Mouse (Mus musculus): ENCODE measurements around the gene Fabp3. TPM values are rescaled to one million over a fixed set of nuclear protein-coding genes. Genes with fewer than 3 reads are reported as not detected.

The Fabp3 gene
- polyA plus RNA-seq (2014; fragmentation: Nextera tagmentation; extraction: Ambion mirVana), result 15.7 and 16.0 TPM in 2 replicates

DNA sequence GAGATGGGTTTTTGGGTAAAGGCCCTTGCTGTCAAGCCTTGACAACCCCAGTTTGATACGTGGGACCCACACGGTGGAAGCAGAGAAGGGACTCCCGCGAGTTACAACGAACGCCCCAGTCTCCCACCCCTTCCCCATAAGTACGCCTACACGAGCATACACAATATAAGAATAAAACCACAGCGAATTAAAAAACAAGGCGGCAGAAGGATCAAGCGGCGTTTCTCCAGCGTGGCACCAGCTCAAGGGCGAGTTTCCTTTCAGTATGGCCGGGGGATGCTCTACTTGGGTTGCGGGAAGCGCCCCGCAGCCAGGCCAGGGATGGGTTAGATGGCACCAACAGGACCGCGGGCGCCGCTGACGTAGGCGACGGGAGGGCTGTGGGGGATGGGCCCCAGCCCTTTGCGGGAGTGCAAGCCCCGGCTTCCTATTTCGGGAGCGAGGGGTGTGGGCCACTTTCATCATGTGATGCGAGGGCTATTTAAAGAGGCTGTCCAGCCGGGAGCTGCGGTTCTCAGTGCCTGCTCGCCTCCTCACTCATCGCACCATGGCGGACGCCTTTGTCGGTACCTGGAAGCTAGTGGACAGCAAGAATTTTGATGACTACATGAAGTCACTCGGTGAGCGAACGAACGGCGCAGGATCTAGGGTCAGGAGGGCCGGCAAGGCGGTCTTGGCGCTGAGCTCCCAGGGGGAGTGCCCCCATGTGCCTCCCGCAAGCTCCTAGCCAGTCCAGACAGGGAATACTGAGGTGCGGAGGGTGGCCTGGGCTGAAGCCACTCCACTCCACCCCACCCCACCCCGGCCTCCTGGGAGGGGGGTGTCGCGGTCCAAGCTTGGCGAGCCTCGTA is at the start of gene Fabp3, which contains the start of gene Gm10570:
TSS of gene Fabp3 (plus strand) at position 365 of the 851 bp plus-strand sequence.
TSS of gene Gm10570 (minus strand) at position 444 of the 851 bp plus-strand sequence.
- Histone ChIP-seq H3K9me3 (ENCODE audit: control insufficient read depth, low read length) (no peaks in the 10 kb centered on the region), H3K4me1 (ENCODE audit: control insufficient read depth, insufficient read depth, low read length) (peaks cover 19% of the 10 kb centered on the region), H3K9ac (ENCODE audit: low read depth, low read length) (peak within 1 kb of the TSS; percentile 44; the same call in 1 of the 2 replicates), H3K4me2 (replicated peaks; ENCODE audit: low read depth, low read length) (peak within 1 kb of the TSS; percentile 93), H3K4me3 (ENCODE audit: low read length) (peak within 1 kb of the TSS; percentile 48), H3K27ac (ENCODE audit: low read depth, low read length) (no peak within 1 kb of the TSS), H3K27me3 (ENCODE audit: control insufficient read depth, insufficient read depth, low read length) (peaks cover 30% of the 10 kb centered on the region), H3K36me3 (ENCODE audit: control insufficient read depth, insufficient read depth, low read length) (no peaks in the 10 kb centered on the region; the same call in 1 of the 2 replicates)
- WGBS, result under 1% methylated on average over 52 of the region's 52 CpGs
- ATAC-seq (ENCODE audit: low FRiP score, low TSS enrichment), result peak; percentile 63

DNA sequence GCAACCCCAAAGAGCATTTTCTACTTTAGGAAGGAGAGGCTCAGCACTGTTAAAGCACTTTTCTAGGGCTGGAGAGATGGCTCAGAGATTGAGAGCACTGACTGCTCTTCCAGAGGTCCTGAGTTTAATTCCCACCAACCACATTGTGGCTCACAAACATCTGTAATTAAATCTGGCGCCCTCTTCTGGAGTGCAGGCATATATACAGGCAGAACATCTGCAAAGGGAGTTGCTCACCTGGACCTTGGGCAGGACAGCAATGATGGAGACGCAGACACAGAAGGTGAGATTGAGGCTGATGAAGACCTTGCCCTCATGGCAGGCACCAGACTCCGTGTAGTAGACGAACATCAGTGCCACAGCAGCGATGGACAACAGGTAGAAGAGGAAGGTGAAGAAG is 48.0 kb upstream of the Fabp3 start:
- H3K9me3 ChIP-seq (ENCODE audit: control insufficient read depth, low read length), result no peaks in the 10 kb centered on the region
- H3K4me2 ChIP-seq (replicated peaks; ENCODE audit: low read depth, low read length), result no peak overlapping the region
- H3K36me3 ChIP-seq (ENCODE audit: control insufficient read depth, insufficient read depth, low read length), result peaks cover 2% of the 10 kb centered on the region; the same call in 1 of the 2 replicates
- peaks cover 12% of the 10 kb centered on the region for H3K4me1 ChIP-seq (ENCODE audit: control insufficient read depth, insufficient read depth, low read length)
- 28% methylated on average over 5 of the region's 5 CpGs for WGBS
- no peak overlapping the region for H3K9ac ChIP-seq (ENCODE audit: low read depth, low read length)
- H3K27me3 ChIP-seq (ENCODE audit: control insufficient read depth, insufficient read depth, low read length), result no peaks in the 10 kb centered on the region
- H3K27ac ChIP-seq (ENCODE audit: low read depth, low read length), result no peak overlapping the region
- ATAC-seq (ENCODE audit: low FRiP score, low TSS enrichment), result no peak
- H3K4me3 ChIP-seq (ENCODE audit: low read length), result no peak overlapping the region

DNA sequence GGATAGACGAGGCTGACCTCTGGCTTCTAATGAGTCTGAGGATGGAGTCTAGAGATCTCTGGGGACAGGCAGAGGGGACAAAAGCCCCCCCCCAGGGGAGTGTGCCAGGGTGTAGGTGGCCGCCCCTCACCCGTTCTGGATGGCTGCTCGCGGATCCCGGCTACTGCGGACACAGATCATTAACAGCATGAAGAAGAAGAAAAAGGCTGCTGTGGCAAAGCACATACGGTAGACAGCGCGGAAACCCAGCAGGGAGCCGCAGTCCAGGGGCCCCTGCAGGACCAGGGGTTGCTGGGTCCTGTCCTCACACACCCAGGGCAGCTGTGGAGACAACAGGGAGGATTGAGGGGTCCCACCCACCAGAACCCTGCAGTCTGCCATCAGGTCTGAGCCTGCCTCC is 44.3 kb upstream of the Fabp3 start:
- H3K4me2 ChIP-seq (replicated peaks; ENCODE audit: low read depth, low read length), result peak overlapping the region; percentile 5; the same call in 1 of the 2 replicates

DNA sequence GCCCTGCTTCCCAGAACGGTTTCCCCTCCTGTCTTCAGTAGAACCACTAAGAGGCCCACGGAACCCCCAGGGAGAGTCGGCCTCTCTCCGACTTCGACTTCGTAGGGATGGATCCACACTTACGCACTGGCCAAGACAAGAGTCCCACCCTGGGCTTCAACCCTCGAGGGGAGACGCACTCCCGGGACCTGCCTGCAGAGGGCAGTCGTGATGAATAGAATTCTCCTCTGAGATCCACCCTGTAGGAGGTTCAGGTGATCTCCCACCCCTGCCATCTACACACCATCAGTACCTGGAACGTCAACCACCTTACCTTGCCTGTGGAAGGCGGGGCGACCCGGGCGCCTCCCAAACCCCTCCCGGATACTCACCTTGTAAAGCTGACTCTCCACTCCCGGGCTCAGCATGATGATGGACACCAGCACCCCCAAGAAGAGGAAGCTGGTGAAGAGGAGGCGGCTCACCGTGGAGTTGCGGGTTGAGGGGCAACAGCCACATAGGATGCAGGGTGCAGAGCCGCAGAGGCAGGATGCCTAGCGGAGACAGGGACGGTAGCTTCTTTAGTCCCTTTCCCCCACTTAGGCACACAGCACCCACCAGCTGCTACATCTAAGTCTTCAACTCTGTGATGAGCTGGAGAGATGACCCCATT is 43.6 kb upstream of the Fabp3 start:
- Histone ChIP-seq H3K4me3 (ENCODE audit: low read length) (no peak overlapping the region), H3K27me3 (ENCODE audit: control insufficient read depth, insufficient read depth, low read length) (no peaks in the 10 kb centered on the region), H3K9ac (ENCODE audit: low read depth, low read length) (no peak overlapping the region), H3K4me1 (ENCODE audit: control insufficient read depth, insufficient read depth, low read length) (peaks cover 12% of the 10 kb centered on the region), H3K27ac (ENCODE audit: low read depth, low read length) (no peak overlapping the region), H3K9me3 (ENCODE audit: control insufficient read depth, low read length) (no peaks in the 10 kb centered on the region), H3K36me3 (ENCODE audit: control insufficient read depth, insufficient read depth, low read length) (0 out of 2 replicates have a peak, but pooled peaks cover 2% of the 10 kb centered on the region), H3K4me2 (replicated peaks; ENCODE audit: low read depth, low read length) (peak overlapping the region; percentile 5; the same call in 1 of the 2 replicates)
- 21% methylated on average over 24 of the region's 24 CpGs for WGBS
- ATAC-seq (ENCODE audit: low FRiP score, low TSS enrichment), result peak; percentile 56

More for the DNA sequence above, 44.3 kb upstream of the Fabp3 start:
- Histone ChIP-seq H3K4me3 (ENCODE audit: low read length) (no peak overlapping the region), H3K36me3 (ENCODE audit: control insufficient read depth, insufficient read depth, low read length) (0 out of 2 replicates have a peak, but pooled peaks cover 2% of the 10 kb centered on the region), H3K9me3 (ENCODE audit: control insufficient read depth, low read length) (no peaks in the 10 kb centered on the region), H3K27ac (ENCODE audit: low read depth, low read length) (no peak overlapping the region), H3K27me3 (ENCODE audit: control insufficient read depth, insufficient read depth, low read length) (no peaks in the 10 kb centered on the region), H3K9ac (ENCODE audit: low read depth, low read length) (no peak overlapping the region), H3K4me1 (ENCODE audit: control insufficient read depth, insufficient read depth, low read length) (peaks cover 12% of the 10 kb centered on the region)
- ATAC-seq (ENCODE audit: low FRiP score, low TSS enrichment), result peak; percentile 76; the same call in 1 of the 2 replicates
- WGBS, result 7% methylated on average over 11 of the region's 11 CpGs

DNA sequence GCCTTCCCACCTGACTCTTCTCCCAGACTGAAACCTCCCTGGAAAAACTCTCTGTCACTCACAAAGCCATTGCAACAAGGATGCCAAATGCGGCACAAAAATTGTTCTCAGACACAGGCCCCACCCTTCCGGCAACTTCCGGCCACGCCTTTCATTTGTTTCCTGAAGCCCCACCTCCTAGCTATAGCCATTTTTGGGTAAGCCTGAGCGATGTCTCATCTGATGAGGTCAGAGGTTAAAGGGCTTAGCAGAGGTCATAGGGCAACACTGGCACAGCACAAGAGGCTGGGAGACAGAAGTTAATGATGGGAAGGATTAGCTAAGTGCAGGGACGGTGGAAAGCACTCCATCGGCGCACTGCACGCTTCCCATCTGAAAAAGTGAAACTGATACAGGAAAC is 41.8 kb upstream of the Fabp3 start:
- H3K27ac ChIP-seq (ENCODE audit: low read depth, low read length), result no peak overlapping the region
- 0 out of 2 replicates have a peak overlapping the region, but pooled peaks have one; percentile 8 for H3K4me2 ChIP-seq (replicated peaks; ENCODE audit: low read depth, low read length)
- H3K4me1 ChIP-seq (ENCODE audit: control insufficient read depth, insufficient read depth, low read length), result peaks cover 12% of the 10 kb centered on the region
- ATAC-seq (ENCODE audit: low FRiP score, low TSS enrichment), result no peak
- H3K9me3 ChIP-seq (ENCODE audit: control insufficient read depth, low read length), result no peaks in the 10 kb centered on the region
- H3K4me3 ChIP-seq (ENCODE audit: low read length), result no peak overlapping the region
- no peaks in the 10 kb centered on the region for H3K27me3 ChIP-seq (ENCODE audit: control insufficient read depth, insufficient read depth, low read length)
- 0 out of 2 replicates have a peak, but pooled peaks cover 2% of the 10 kb centered on the region for H3K36me3 ChIP-seq (ENCODE audit: control insufficient read depth, insufficient read depth, low read length)
- no peak overlapping the region for H3K9ac ChIP-seq (ENCODE audit: low read depth, low read length)
- WGBS, result 54% methylated on average over 9 of the region's 9 CpGs

DNA sequence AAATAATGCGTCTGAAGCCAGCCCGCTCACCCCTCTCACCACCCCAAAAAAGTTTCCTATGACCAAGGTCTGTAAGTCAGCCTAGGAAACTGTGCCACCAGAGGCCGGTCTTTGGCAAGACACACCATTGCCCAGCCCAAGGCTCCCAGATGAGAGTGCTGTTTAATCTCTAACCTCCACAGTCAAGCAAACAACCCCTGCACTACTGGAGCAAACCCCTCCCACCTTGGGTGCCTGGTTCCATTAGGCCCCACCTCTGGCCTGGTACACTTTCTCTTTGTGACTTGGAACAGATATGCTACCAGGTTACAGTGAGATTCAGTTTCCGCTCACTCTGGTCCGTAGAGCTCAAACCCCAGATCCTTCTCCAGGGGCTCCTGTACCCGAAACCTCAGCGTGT is 41.3 kb upstream of the Fabp3 start:
- H3K27me3 ChIP-seq (ENCODE audit: control insufficient read depth, insufficient read depth, low read length), result no peaks in the 10 kb centered on the region
- H3K9ac ChIP-seq (ENCODE audit: low read depth, low read length), result no peak overlapping the region
- no peak overlapping the region for H3K27ac ChIP-seq (ENCODE audit: low read depth, low read length)
- peaks cover 12% of the 10 kb centered on the region for H3K4me1 ChIP-seq (ENCODE audit: control insufficient read depth, insufficient read depth, low read length)
- 79% methylated on average over 7 of the region's 7 CpGs for WGBS
- H3K4me2 ChIP-seq (replicated peaks; ENCODE audit: low read depth, low read length), result no peak overlapping the region
- ATAC-seq (ENCODE audit: low FRiP score, low TSS enrichment), result no peak
- no peak overlapping the region for H3K4me3 ChIP-seq (ENCODE audit: low read length)
- no peaks in the 10 kb centered on the region for H3K9me3 ChIP-seq (ENCODE audit: control insufficient read depth, low read length)
- 0 out of 2 replicates have a peak, but pooled peaks cover 1% of the 10 kb centered on the region for H3K36me3 ChIP-seq (ENCODE audit: control insufficient read depth, insufficient read depth, low read length)

DNA sequence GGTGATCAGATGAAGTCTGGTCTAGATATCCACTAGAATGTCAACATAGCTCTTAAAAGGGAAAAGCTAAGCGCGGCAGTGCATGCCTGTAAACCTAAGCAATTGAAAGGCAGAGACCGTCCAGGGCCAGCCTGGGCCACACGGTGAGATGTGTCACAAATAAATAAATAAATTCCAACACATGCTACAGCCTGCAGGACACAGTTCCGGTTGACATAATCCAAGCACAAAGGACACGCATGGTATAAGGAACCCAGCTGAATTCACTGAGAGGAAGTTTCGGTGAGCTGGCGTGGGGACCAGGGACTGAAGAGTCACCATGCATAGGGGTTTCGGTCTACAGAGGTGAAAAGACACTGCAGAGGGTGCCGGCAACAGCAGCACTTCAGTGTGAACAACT is 39.7 kb upstream of the Fabp3 start:
- H3K27me3 ChIP-seq (ENCODE audit: control insufficient read depth, insufficient read depth, low read length), result no peaks in the 10 kb centered on the region
- H3K9ac ChIP-seq (ENCODE audit: low read depth, low read length), result no peak overlapping the region
- no peak overlapping the region for H3K4me2 ChIP-seq (replicated peaks; ENCODE audit: low read depth, low read length)
- no peak for ATAC-seq (ENCODE audit: low FRiP score, low TSS enrichment)
- no peaks in the 10 kb centered on the region for H3K9me3 ChIP-seq (ENCODE audit: control insufficient read depth, low read length)
- H3K27ac ChIP-seq (ENCODE audit: low read depth, low read length), result no peak overlapping the region
- 89% methylated on average over 10 of the region's 10 CpGs for WGBS
- H3K36me3 ChIP-seq (ENCODE audit: control insufficient read depth, insufficient read depth, low read length), result no peaks in the 10 kb centered on the region
- no peak overlapping the region for H3K4me3 ChIP-seq (ENCODE audit: low read length)
- H3K4me1 ChIP-seq (ENCODE audit: control insufficient read depth, insufficient read depth, low read length), result peaks cover 15% of the 10 kb centered on the region

DNA sequence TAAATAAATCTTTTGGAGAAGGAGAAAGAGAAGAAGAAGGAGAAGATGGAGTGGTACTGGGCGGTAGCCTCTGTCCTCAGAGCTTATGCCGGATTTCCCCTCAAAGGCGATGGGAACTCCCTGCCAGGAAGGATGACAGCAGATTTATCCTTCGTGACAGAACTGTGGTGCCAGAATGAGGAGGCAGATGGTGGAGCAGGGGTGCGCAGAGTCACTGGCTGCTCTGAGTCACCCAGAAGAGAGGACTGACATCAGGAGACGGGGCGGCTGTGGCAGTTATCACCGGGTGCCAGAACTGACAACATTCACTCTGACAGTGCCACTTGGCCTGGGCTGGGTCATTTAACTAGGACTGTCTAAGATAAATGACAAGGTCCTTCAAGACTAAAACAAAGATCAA is 38.3 kb upstream of the Fabp3 start:
- H3K4me2 ChIP-seq (replicated peaks; ENCODE audit: low read depth, low read length), result no peak overlapping the region
- H3K27me3 ChIP-seq (ENCODE audit: control insufficient read depth, insufficient read depth, low read length), result peaks cover under 1% of the 10 kb centered on the region
- 0 out of 2 replicates have a peak, but pooled peaks cover 10% of the 10 kb centered on the region for H3K4me1 ChIP-seq (ENCODE audit: control insufficient read depth, insufficient read depth, low read length)
- H3K27ac ChIP-seq (ENCODE audit: low read depth, low read length), result no peak overlapping the region
- H3K9ac ChIP-seq (ENCODE audit: low read depth, low read length), result no peak overlapping the region
- H3K36me3 ChIP-seq (ENCODE audit: control insufficient read depth, insufficient read depth, low read length), result no peaks in the 10 kb centered on the region
- no peak for ATAC-seq (ENCODE audit: low FRiP score, low TSS enrichment)
- WGBS, result 84% methylated on average over 8 of the region's 8 CpGs
- no peak overlapping the region for H3K4me3 ChIP-seq (ENCODE audit: low read length)
- no peaks in the 10 kb centered on the region for H3K9me3 ChIP-seq (ENCODE audit: control insufficient read depth, low read length)

Data from kidney, embryonic 14.5 days (tissue).